Mouse (Mus musculus): ENCODE measurements at regions not wholly inside any gene's neighbourhood (a gene's known extent, or its start where the extent isn't known, plus 50 kb on each side); places are given as distances from the start of the nearest gene placed in this dataset.

GRCm38 (mm10) chr8:26880177-26880576, 96.9 kb upstream of the Zfp703 start:
- DNase-seq (ENCODE audit: low spot score in 2 of 2) = no peak
- intact Hi-C loops (cut with DNase I) = no loop called here

GRCm38 (mm10) chr8:26881268-26882120, 95.6 kb upstream of the Zfp703 start:
- intact Hi-C loops (cut with DNase I) = no loop called here

GRCm38 (mm10) chr8:26882616-26883015, 94.5 kb upstream of the Zfp703 start:
- DNase-seq (ENCODE audit: low spot score in 2 of 2) = no peak
- intact Hi-C loops (cut with DNase I) = no loop called here

More at GRCm38 (mm10) chr8:26881268-26882120, 95.6 kb upstream of the Zfp703 start:
- DNase-seq (ENCODE audit: low spot score in 2 of 2) = no peak

GRCm38 (mm10) chr8:26883285-26883684, 93.8 kb upstream of the Zfp703 start:
- intact Hi-C loops (cut with DNase I) = no loop called here
- DNase-seq (ENCODE audit: low spot score in 2 of 2) = no peak

GRCm38 (mm10) chr8:26883770-26884169, 93.4 kb upstream of the Zfp703 start:
- DNase-seq (ENCODE audit: low spot score in 2 of 2) = no peak
- intact Hi-C loops (cut with DNase I) = no loop called here

- no peak for DNase-seq (ENCODE audit: low spot score in 2 of 2)
- intact Hi-C loops (cut with DNase I) = no loop called here
These were observed 92.8 kb upstream of the Zfp703 start for GRCm38 (mm10) chr8:26884350-26884749.

GRCm38 (mm10) chr8:26885365-26885764, 91.8 kb upstream of the Zfp703 start:
- no peak for DNase-seq (ENCODE audit: low spot score in 2 of 2)
- intact Hi-C loops (cut with DNase I) = no loop called here

GRCm38 (mm10) chr8:26886783-26887486, 90.2 kb upstream of the Zfp703 start:
- no peak for DNase-seq (ENCODE audit: low spot score in 2 of 2)
- intact Hi-C loops (cut with DNase I) = no loop called here

GRCm38 (mm10) chr8:26887551-26887950, 89.6 kb upstream of the Zfp703 start:
- intact Hi-C loops (cut with DNase I) = no loop called here
- DNase-seq (ENCODE audit: low spot score in 2 of 2) = no peak

- DNase-seq (ENCODE audit: low spot score in 2 of 2) = no peak
- intact Hi-C loops (cut with DNase I) = no loop called here
These were observed 89.1 kb upstream of the Zfp703 start for GRCm38 (mm10) chr8:26888050-26888449.

- intact Hi-C loops (cut with DNase I) = no loop called here
- no peak for DNase-seq (ENCODE audit: low spot score in 2 of 2)
These were observed 85.2 kb upstream of the Zfp703 start for GRCm38 (mm10) chr8:26891881-26892280.

GRCm38 (mm10) chr8:26892380-26892779, 84.7 kb upstream of the Zfp703 start:
- DNase-seq (ENCODE audit: low spot score in 2 of 2) = no peak
- intact Hi-C loops (cut with DNase I) = no loop called here

- no peak for DNase-seq (ENCODE audit: low spot score in 2 of 2)
- intact Hi-C loops (cut with DNase I) = no loop called here
These were observed 81.3 kb upstream of the Zfp703 start for GRCm38 (mm10) chr8:26895867-26896266.

GRCm38 (mm10) chr8:26903289-26903688, 73.8 kb upstream of the Zfp703 start:
- intact Hi-C loops (cut with DNase I) = no loop called here
- no peak for DNase-seq (ENCODE audit: low spot score in 2 of 2)

GRCm38 (mm10) chr8:26906257-26906656, 70.9 kb upstream of the Zfp703 start:
- intact Hi-C loops (cut with DNase I) = no loop called here
- no peak for DNase-seq (ENCODE audit: low spot score in 2 of 2)

GRCm38 (mm10) chr8:26907347-26908170, 69.6 kb upstream of the Zfp703 start:
- intact Hi-C loops (cut with DNase I) = no loop called here
- DNase-seq (ENCODE audit: low spot score in 2 of 2) = no peak

- no peak for DNase-seq (ENCODE audit: low spot score in 2 of 2)
- intact Hi-C loops (cut with DNase I) = no loop called here
These were observed 66.9 kb upstream of the Zfp703 start for GRCm38 (mm10) chr8:26910186-26910585.

GRCm38 (mm10) chr8:26913562-26914529, 63.3 kb upstream of the Zfp703 start:
- intact Hi-C loops (cut with DNase I) = no loop called here
- DNase-seq (ENCODE audit: low spot score in 2 of 2) = no peak

- intact Hi-C loops (cut with DNase I) = no loop called here
- no peak for DNase-seq (ENCODE audit: low spot score in 2 of 2)
These were observed 61.4 kb upstream of the Zfp703 start for GRCm38 (mm10) chr8:26915731-26916130.

Data from left cerebral cortex, postnatal 36 days (tissue).